Mouse (Mus musculus) heart, adult 2 months (tissue): ENCODE results near the gene Ncapd2. TPM values are rescaled to one million over a fixed set of nuclear protein-coding genes. Genes with fewer than 3 reads are reported as not detected.

Source experiments
- DNase-seq, 2 experiments: peaks; one replicate each; pipeline ENCODE4 v3.0.0; 2021
- H3K27ac ChIP-seq: fragments of 200-600 bp; 2 replicates; pipeline ENCODE4 v1.8.1; 2022
- H3K27me3 ChIP-seq: fragments of 200-500 bp; 2 replicates; pipeline ENCODE4 v1.6.1; 2012; ENCODE audit warnings: mild to moderate bottlenecking, low read length, inconsistent platforms, mixed read lengths; ENCODE audit not compliant: control insufficient read depth, insufficient read depth
- H3K36me3 ChIP-seq: fragments of 200-500 bp; 2 replicates; pipeline ENCODE4 v1.6.1; 2012; ENCODE audit warnings: low read length, inconsistent platforms; ENCODE audit not compliant: control insufficient read depth, insufficient read depth
- H3K4me1 ChIP-seq: fragments of 200-500 bp; 2 replicates; pipeline ENCODE4 v1.6.1; 2011; ENCODE audit warnings: low read length; ENCODE audit not compliant: control insufficient read depth, insufficient read depth
- H3K4me3 ChIP-seq: fragments of 200-600 bp; 2 replicates; pipeline ENCODE4 v1.8.1; 2022
- H3K79me2 ChIP-seq: fragments of 200-500 bp; replicated peaks from 2 replicates; pipeline ENCODE4 v1.6.1; 2012; ENCODE audit warnings: mild to moderate bottlenecking, inconsistent platforms, low read length, moderate library complexity, mixed read lengths; ENCODE audit not compliant: control insufficient read depth, insufficient read depth
- H3K9ac ChIP-seq: fragments of 200-500 bp; 2 replicates; pipeline ENCODE4 v1.6.1; 2012; ENCODE audit warnings: low read depth, mild to moderate bottlenecking, control low read depth, inconsistent platforms, low read length, mixed read lengths
- CTCF ChIP-seq: fragments of 200-600 bp; IDR thresholded peaks from 2 replicates; pipeline ENCODE4 v1.8.1; 2022; ENCODE audit warnings: antibody characterized with exemption, mild to moderate bottlenecking, moderate library complexity
- EP300 ChIP-seq: fragments of 200-500 bp; IDR thresholded peaks from 2 replicates; pipeline ENCODE4 v1.6.1; 2011; ENCODE audit warnings: low read depth, low read length, control low read depth; ENCODE audit not compliant: insufficient read depth
- POLR2A ChIP-seq: fragments of 200-500 bp; IDR thresholded peaks from 2 replicates; pipeline ENCODE4 v1.6.1; 2011; ENCODE audit warnings: mild to moderate bottlenecking, low read depth, low read length, control low read depth; ENCODE audit not compliant: insufficient read depth
- WGBS: fragments of 180-500 bp; shearing (Covaris S2); methylation state at CpG from one replicate; pipeline ENCODE4 v1.1.7; 2018; 5-methylcytosine and 5-hydroxymethylcytosine counted together
- intact Hi-C: fragments of 180-260 bp; cut with DNase I; formaldehyde crosslinking; loops from one replicate; pipeline ENCODE4 v1.15.1; 2025
- polyA plus RNA-seq: library from polyadenylated mRNA; depleted of rRNA; stranded (reverse); fragments of >200 nt; gene quantifications from 2 replicates; pipeline ENCODE4 v1.2.3, GENCODE M21; 2012
- total RNA-seq, 2 experiments: library from RNA; stranded (reverse); gene quantifications; 2 replicates each; pipeline ENCODE4 v1.2.3; 2021

The Ncapd2 gene
- total and polyA plus RNA-seq, 3 experiments, result 17.6 to 34.0 (median 17.6) TPM

DNA sequence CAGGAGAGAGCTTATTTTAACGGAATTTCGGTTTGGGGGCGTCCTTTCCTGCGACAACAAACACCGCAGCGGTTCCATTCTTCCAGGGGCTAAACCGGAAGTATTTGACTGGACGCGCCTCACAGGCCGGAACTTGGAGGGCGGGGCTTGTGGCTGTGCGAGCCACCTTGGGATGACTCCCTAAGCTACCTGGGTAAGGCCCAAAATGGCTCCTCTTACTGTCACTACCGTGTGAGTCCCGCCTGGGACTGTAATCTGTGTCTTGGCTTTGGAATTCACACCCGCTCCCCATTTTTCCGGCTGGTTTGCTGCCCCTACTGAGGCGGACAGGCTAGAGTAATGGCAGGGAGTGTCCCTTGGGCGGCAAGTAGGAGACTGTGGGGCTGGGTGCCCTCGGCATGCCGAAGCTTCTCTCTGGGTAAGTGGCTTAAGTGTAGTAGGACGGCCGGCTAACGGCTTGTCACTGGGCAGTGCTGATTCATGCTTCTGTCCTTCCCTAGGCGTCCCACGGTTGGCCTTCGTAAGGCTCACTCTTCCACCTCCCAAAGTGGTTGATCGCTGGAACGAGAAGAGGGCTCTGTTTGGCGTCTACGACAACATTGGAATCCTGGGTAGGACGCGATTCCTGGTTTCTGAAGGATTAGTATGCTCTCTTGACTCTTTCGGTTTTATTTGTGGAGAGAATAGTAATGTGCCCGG, 664 bp upstream of the Ncapd2 start:
- H3K9ac ChIP-seq, result peak overlapping the region; percentile 77
- TF ChIP-seq POLR2A (peak; percentile 60; the same call in 1 of the 2 replicates), EP300 (no peak)
- peak overlapping the region; percentile 67 for H3K4me3 ChIP-seq
- H3K36me3 ChIP-seq, result peaks cover 9% of the 10 kb centered on the region
- DNase-seq, result peak; percentile 90 to 92
- peak overlapping the region; percentile 97 for H3K27ac ChIP-seq
- H3K79me2 ChIP-seq, result no peaks in the 10 kb centered on the region
- H3K4me1 ChIP-seq, result peaks cover 3% of the 10 kb centered on the region
- WGBS, result under 1% methylated on average over 34 of the region's 34 CpGs
- intact Hi-C loops, result loop anchor here (2.0 kb wide), 1 partner anchor 23 kb away; the partner anchor contains the start of gene Vamp1
- H3K27me3 ChIP-seq, result no peaks in the 10 kb centered on the region

GRCm38 (mm10) chr6:125190816-125191215, 685 bp downstream of the Ncapd2 start:
- no peaks in the 10 kb centered on the region for H3K27me3 ChIP-seq
- H3K36me3 ChIP-seq, result peaks cover 9% of the 10 kb centered on the region
- TF ChIP-seq CTCF, result no peak
- H3K9ac ChIP-seq, result no peak overlapping the region; the same call in 1 of the 2 replicates
- peak overlapping the region; percentile 67 for H3K4me3 ChIP-seq
- H3K79me2 ChIP-seq, result no peaks in the 10 kb centered on the region
- intact Hi-C loops, result loop anchor here (2.0 kb wide), 1 partner anchor 20 kb away; no protein-coding TSS in a partner anchor
- peak overlapping the region; percentile 97 for H3K27ac ChIP-seq
- no peak for DNase-seq
- peaks cover 3% of the 10 kb centered on the region for H3K4me1 ChIP-seq

GRCm38 (mm10) chr6:125186203-125186602, 5.3 kb downstream of the Ncapd2 start:
- Histone ChIP-seq H3K4me3 (no peak overlapping the region), H3K4me1 (peaks cover 2% of the 10 kb centered on the region), H3K9ac (no peak overlapping the region), H3K79me2 (no peaks in the 10 kb centered on the region), H3K27me3 (no peaks in the 10 kb centered on the region), H3K36me3 (no peaks in the 10 kb centered on the region), H3K27ac (no peak overlapping the region)
- intact Hi-C loops, result no loop called here
- 92% methylated on average over 10 of the region's 10 CpGs for WGBS
- DNase-seq, result no peak
- TF ChIP-seq CTCF (no peak), EP300 (no peak), POLR2A (no peak)

GRCm38 (mm10) chr6:125182133-125182532, 9.4 kb downstream of the Ncapd2 start:
- Histone ChIP-seq H3K4me1 (no peaks in the 10 kb centered on the region; the same call in 1 of the 2 replicates), H3K9ac (no peak overlapping the region), H3K4me3 (no peak overlapping the region), H3K36me3 (no peaks in the 10 kb centered on the region), H3K79me2 (no peaks in the 10 kb centered on the region), H3K27me3 (no peaks in the 10 kb centered on the region), H3K27ac (no peak overlapping the region)
- TF ChIP-seq CTCF (no peak), POLR2A (no peak), EP300 (no peak)
- WGBS, result 51% methylated on average over 5 of the region's 5 CpGs
- no peak for DNase-seq
- intact Hi-C loops, result no loop called here

- no peaks in the 10 kb centered on the region for H3K36me3 ChIP-seq
- DNase-seq, result peak in 1 of 2 experiments; percentile 12
- H3K4me3 ChIP-seq, result no peak overlapping the region
- intact Hi-C loops, result no loop called here
- no peak overlapping the region for H3K27ac ChIP-seq
- 91% methylated on average over 7 of the region's 7 CpGs for WGBS
- no peaks in the 10 kb centered on the region; the same call in 1 of the 2 replicates for H3K4me1 ChIP-seq
- no peak for TF ChIP-seq POLR2A
- no peak for TF ChIP-seq EP300
- no peak for TF ChIP-seq CTCF
- no peak overlapping the region for H3K9ac ChIP-seq
- no peaks in the 10 kb centered on the region for H3K27me3 ChIP-seq
- H3K79me2 ChIP-seq, result no peaks in the 10 kb centered on the region
These were observed 11.9 kb downstream of the Ncapd2 start for GRCm38 (mm10) chr6:125179601-125180000.

- H3K79me2 ChIP-seq, result no peaks in the 10 kb centered on the region
- intact Hi-C loops, result no loop called here
- TF ChIP-seq CTCF, result no peak
- TF ChIP-seq POLR2A, result no peak
- TF ChIP-seq EP300, result no peak
- 93% methylated on average over 5 of the region's 5 CpGs for WGBS
- H3K4me3 ChIP-seq, result no peak overlapping the region
- no peaks in the 10 kb centered on the region for H3K4me1 ChIP-seq
- no peaks in the 10 kb centered on the region for H3K36me3 ChIP-seq
- no peaks in the 10 kb centered on the region for H3K27me3 ChIP-seq
- H3K27ac ChIP-seq, result no peak overlapping the region
- H3K9ac ChIP-seq, result no peak overlapping the region
- DNase-seq, result no peak
These were observed 16.0 kb downstream of the Ncapd2 start for GRCm38 (mm10) chr6:125175469-125175868.
